Mouse (Mus musculus): Measurements from ENCODE around the gene Stat3. TPM values are rescaled to one million over a fixed set of nuclear protein-coding genes. Genes with fewer than 3 reads are reported as not detected.

Gene Stat3
- polyA plus RNA-seq, 1 experiment, result 0.96 TPM

- TF ChIP-seq TAL1 (IDR thresholded peaks at IDR 0.05; ENCODE audit: low read length), result no peak
- TF ChIP-seq GATA1 (IDR thresholded peaks at IDR 0.05; ENCODE audit: low read length), result no peak
- Histone ChIP-seq H3K27me3 (ENCODE audit: control insufficient read depth) (no peaks in the 10 kb centered on the region), H3K36me3 (ENCODE audit: control insufficient read depth) (peaks cover 10% of the 10 kb centered on the region), H3K9me3 (ENCODE audit: control insufficient read depth, low read length) (peaks cover 4% of the 10 kb centered on the region), H3K4me3 (replicated peaks) (no peak overlapping the region), H3K4me1 (ENCODE audit: control insufficient read depth) (peaks cover 23% of the 10 kb centered on the region)
These were observed 99.8 kb downstream of the Stat3 start for GRCm38 (mm10) chr11:100839523-100839922.

- no peak overlapping the region for H3K4me3 ChIP-seq (replicated peaks)
- peaks cover 10% of the 10 kb centered on the region for H3K36me3 ChIP-seq (ENCODE audit: control insufficient read depth)
- no peaks in the 10 kb centered on the region for H3K27me3 ChIP-seq (ENCODE audit: control insufficient read depth)
- H3K9me3 ChIP-seq (ENCODE audit: control insufficient read depth, low read length), result peaks cover 4% of the 10 kb centered on the region
- TF ChIP-seq TAL1 (IDR thresholded peaks at IDR 0.05; ENCODE audit: low read length), result no peak
- TF ChIP-seq GATA1 (IDR thresholded peaks at IDR 0.05; ENCODE audit: low read length), result no peak
- peaks cover 23% of the 10 kb centered on the region for H3K4me1 ChIP-seq (ENCODE audit: control insufficient read depth)
These were observed 100.4 kb downstream of the Stat3 start for GRCm38 (mm10) chr11:100838894-100839293.

DNA sequence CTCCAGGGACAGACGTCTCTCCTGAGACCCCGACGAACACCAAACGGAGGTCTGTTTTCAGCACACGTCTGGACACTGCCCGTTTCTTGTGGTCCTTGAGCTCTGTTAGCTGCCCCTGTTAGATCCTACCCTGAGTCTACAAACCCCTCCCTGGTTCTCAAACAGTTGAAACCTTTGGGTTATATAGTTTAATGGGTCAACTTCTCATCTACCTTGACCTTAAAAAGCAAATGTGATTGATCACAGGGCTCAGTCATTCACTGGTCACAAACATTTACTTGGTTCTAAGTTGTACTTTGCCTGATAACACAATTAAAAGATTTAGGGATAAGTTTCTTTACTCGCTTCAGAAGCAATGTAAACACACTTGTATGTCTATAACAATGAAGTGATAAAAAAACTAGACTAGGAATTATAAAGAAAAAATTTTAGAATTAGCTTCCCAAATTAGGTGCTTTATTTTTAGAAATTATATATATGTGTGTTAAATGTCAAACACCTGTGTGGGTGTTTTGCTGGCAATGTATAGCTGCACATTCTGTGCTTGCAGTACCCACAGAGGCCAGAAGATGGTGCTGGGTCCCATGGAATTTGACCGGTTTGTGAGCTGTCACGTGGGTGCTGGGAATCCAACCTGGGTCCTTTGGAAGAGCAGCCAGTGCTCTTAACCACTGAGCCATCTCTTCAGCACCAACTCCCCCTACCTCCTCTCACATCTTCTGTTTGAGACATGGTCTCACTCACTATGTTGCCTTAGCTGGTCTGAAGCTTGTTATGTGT, 102.2 kb downstream of the Stat3 start:
- H3K4me1 ChIP-seq (ENCODE audit: control insufficient read depth), result peaks cover 23% of the 10 kb centered on the region
- peaks cover 4% of the 10 kb centered on the region for H3K9me3 ChIP-seq (ENCODE audit: control insufficient read depth, low read length)
- H3K36me3 ChIP-seq (ENCODE audit: control insufficient read depth), result peaks cover 6% of the 10 kb centered on the region
- H3K4me3 ChIP-seq (replicated peaks), result no peak overlapping the region
- TF ChIP-seq GATA1 (IDR thresholded peaks at IDR 0.05; ENCODE audit: low read length), result no peak
- TF ChIP-seq TAL1 (IDR thresholded peaks at IDR 0.05; ENCODE audit: low read length), result no peak
- H3K27me3 ChIP-seq (ENCODE audit: control insufficient read depth), result no peaks in the 10 kb centered on the region

Other genes starting within 250 kb of the Stat3 start
- gene Zfp385c, start 247.1 kb downstream of the Stat3 start, polyA plus RNA-seq (2012), result not detected in 2 replicates
- 0.20 TPM in 1 of 2 replicates, not detected in the other for gene Dhx58, start 235.3 kb downstream of the Stat3 start, polyA plus RNA-seq (2012)
- gene Kat2a, start 227.1 kb downstream of the Stat3 start, polyA plus RNA-seq (2012), result 0.70 and 0.77 TPM in 2 replicates
- not detected in 2 replicates for gene Hspb9, start 225.7 kb downstream of the Stat3 start, polyA plus RNA-seq (2012)
- 80.2 and 82.1 TPM in 2 replicates for gene Rab5c, start 201.3 kb downstream of the Stat3 start, polyA plus RNA-seq (2012)
- gene Kcnh4, start 179.6 kb downstream of the Stat3 start, polyA plus RNA-seq (2012), result not detected in 2 replicates
- gene Hcrt, start 176.6 kb downstream of the Stat3 start, polyA plus RNA-seq (2012), result not detected in 2 replicates
- 0.20 and 0.58 TPM in 2 replicates for gene Ghdc, start 168.6 kb downstream of the Stat3 start, polyA plus RNA-seq (2012)
- 0.67 and 0.90 TPM in 2 replicates for gene Stat5b, start 88.8 kb downstream of the Stat3 start, polyA plus RNA-seq (2012)
- 0.17 and 0.25 TPM in 2 replicates for gene Stat5a, start 80.2 kb downstream of the Stat3 start, polyA plus RNA-seq (2012)
- gene Cavin1, start 31.3 kb upstream of the Stat3 start, polyA plus RNA-seq (2012), result 0.08 and 0.23 TPM in 2 replicates
- 14.0 and 15.4 TPM in 2 replicates for gene Atp6v0a1, start 69.9 kb upstream of the Stat3 start, polyA plus RNA-seq (2012)
- 0.05 and 0.14 TPM in 2 replicates for gene Naglu, start 130.5 kb upstream of the Stat3 start, polyA plus RNA-seq (2012)
- 0.04 and 0.06 TPM in 2 replicates for gene Hsd17b1, start 138.9 kb upstream of the Stat3 start, polyA plus RNA-seq (2012)
- gene Coasy, start 143.0 kb upstream of the Stat3 start, polyA plus RNA-seq (2012), result 0.65 and 0.87 TPM in 2 replicates
- 1.4 and 1.7 TPM in 2 replicates for gene Mlx, start 147.7 kb upstream of the Stat3 start, polyA plus RNA-seq (2012)
- gene Psmc3ip, start 155.9 kb upstream of the Stat3 start, polyA plus RNA-seq (2012), result 3.9 and 5.2 TPM in 2 replicates
- gene Retreg3, start 180.4 kb upstream of the Stat3 start, polyA plus RNA-seq (2012), result 1.6 and 1.7 TPM in 2 replicates
- 22.0 and 23.7 TPM in 2 replicates for gene Tubg1, start 180.4 kb upstream of the Stat3 start, polyA plus RNA-seq (2012)
- gene Tubg2, start 216.4 kb upstream of the Stat3 start, polyA plus RNA-seq (2012), result not detected in 2 replicates
- 0.01 TPM in 1 of 2 replicates, not detected in the other for gene Cntnap1, start 231.0 kb upstream of the Stat3 start, polyA plus RNA-seq (2012)
- 0.15 and 0.21 TPM in 2 replicates for gene Plekhh3, start 231.8 kb upstream of the Stat3 start, polyA plus RNA-seq (2012)
- gene Ccr10, start 235.9 kb upstream of the Stat3 start, polyA plus RNA-seq (2012), result 0.02 TPM in 1 of 2 replicates, not detected in the other

All from erythroblast, embryonic 14.5 days (primary cell).